Mouse (Mus musculus): ENCODE results near the gene Rars2. TPM values are rescaled to one million over a fixed set of nuclear protein-coding genes. Genes with fewer than 3 reads are reported as not detected.

Gene Rars2
- polyA plus RNA-seq, 1 experiment: 30.8 TPM

Other genes starting within 250 kb of the Rars2 start
- gene Akirin2, start 64.0 kb upstream of the Rars2 start, polyA plus RNA-seq (2012; rRNA removed): 87.6 and 90.9 TPM in 2 replicates
- gene Orc3, start within 50 bp of the Rars2 start, polyA plus RNA-seq (2012; rRNA removed): 37.1 and 46.5 TPM in 2 replicates
- gene Slc35a1, start 72.5 kb downstream of the Rars2 start, polyA plus RNA-seq (2012; rRNA removed): 19.8 and 21.5 TPM in 2 replicates
- gene Cfap206, start 115.2 kb downstream of the Rars2 start, polyA plus RNA-seq (2012; rRNA removed): 1.9 and 2.0 TPM in 2 replicates
- gene Gm136, start 141.3 kb downstream of the Rars2 start, polyA plus RNA-seq (2012; rRNA removed): not detected in 2 replicates
- gene Smim8, start 163.5 kb downstream of the Rars2 start, polyA plus RNA-seq (2012; rRNA removed): 26.4 and 27.7 TPM in 2 replicates

Data from frontal cortex, adult 2 months (tissue).